Mouse (Mus musculus) left cerebral cortex, adult 2 months (tissue): ENCODE measurements at regions not wholly inside any gene's neighbourhood (a gene's known extent, or its start where the extent isn't known, plus 50 kb on each side); places are given as distances from the start of the nearest gene placed in this dataset.

Source experiments
- DNase-seq, 2 experiments: peaks; one replicate each; pipeline ENCODE4 v3.0.0; 2021 to 2022; ENCODE audit warnings: low spot score in 2 of 2, mixed read lengths in 1 of 2; ENCODE audit errors: extremely low spot score in 1 of 2
- H3K27ac ChIP-seq: fragments of 200-600 bp; 2 replicates; pipeline ENCODE4 v1.8.1; 2022
- H3K4me3 ChIP-seq: fragments of 200-600 bp; 2 replicates; pipeline ENCODE4 v1.8.1; 2022
- CTCF ChIP-seq: fragments of 200-600 bp; IDR thresholded peaks from 2 replicates; pipeline ENCODE4 v1.8.1; 2022; ENCODE audit warnings: antibody characterized with exemption, mild to moderate bottlenecking, moderate library complexity
- intact Hi-C: fragments of 180-260 bp; cut with DNase I; formaldehyde crosslinking; loops from one replicate; pipeline ENCODE4 v1.15.1; 2025

GRCm38 (mm10) chr2:95378296-95378695 lies 939.7 kb upstream of the Lrrc4c start:
- no peak overlapping the region for H3K4me3 ChIP-seq
- no peak for TF ChIP-seq CTCF
- DNase-seq, result no peak
- intact Hi-C loops, result loop anchor here (5.0 kb wide), 1 partner anchor 929 kb away; no protein-coding TSS in a partner anchor
- H3K27ac ChIP-seq, result no peak overlapping the region

GRCm38 (mm10) chr2:95376479-95376878 lies 938.5 kb upstream of the Api5 start:
- intact Hi-C loops, result loop anchor here (5.0 kb wide), 1 partner anchor 931 kb away; no protein-coding TSS in a partner anchor
- DNase-seq, result no peak
- Histone ChIP-seq H3K27ac (no peak overlapping the region), H3K4me3 (no peak overlapping the region)
- TF ChIP-seq CTCF, result no peak

- DNase-seq, result no peak
- intact Hi-C loops, result no loop called here
- no peak overlapping the region for H3K27ac ChIP-seq
- no peak overlapping the region for H3K4me3 ChIP-seq
- TF ChIP-seq CTCF, result no peak
These were observed 929.1 kb upstream of the Api5 start for GRCm38 (mm10) chr2:95366824-95367715.
